Mouse (Mus musculus) E14TG2a.4 (cell line): ENCODE measurements around the gene Cd70.

Experiments
- H3K27me3 ChIP-seq: 2 replicates; pipeline ENCODE4 v1.6.1; 2014; ENCODE audit warnings: low read length, control low read depth; ENCODE audit not compliant: insufficient read depth
- H3K36me3 ChIP-seq: 2 replicates; pipeline ENCODE4 v1.6.1; 2014; ENCODE audit warnings: low read length, control low read depth; ENCODE audit not compliant: insufficient read depth
- H3K4me1 ChIP-seq: replicated peaks from 2 replicates; pipeline ENCODE4 v1.6.1; 2014; ENCODE audit warnings: low read depth, low read length, control low read depth
- H3K4me3 ChIP-seq: replicated peaks from 2 replicates; pipeline ENCODE4 v1.5.1; 2014; ENCODE audit warnings: mild to moderate bottlenecking, low read length
- H3K9me3 ChIP-seq: 2 replicates; pipeline ENCODE4 v1.6.1; 2014; ENCODE audit warnings: low read length, control low read depth
- CTCF ChIP-seq: conservative IDR thresholded peaks from 2 replicates; pipeline ENCODE4 v1.5.1; 2014; ENCODE audit warnings: low read length
- NANOG ChIP-seq: IDR thresholded peaks from 2 replicates; pipeline ENCODE4 v1.6.1; 2014; ENCODE audit warnings: borderline replicate concordance, low read length, mixed read lengths
- POU5F1 ChIP-seq: IDR thresholded peaks from 2 replicates; pipeline ENCODE4 v1.6.1; 2014; ENCODE audit warnings: low read length, borderline replicate concordance

Gene Cd70

DNA sequence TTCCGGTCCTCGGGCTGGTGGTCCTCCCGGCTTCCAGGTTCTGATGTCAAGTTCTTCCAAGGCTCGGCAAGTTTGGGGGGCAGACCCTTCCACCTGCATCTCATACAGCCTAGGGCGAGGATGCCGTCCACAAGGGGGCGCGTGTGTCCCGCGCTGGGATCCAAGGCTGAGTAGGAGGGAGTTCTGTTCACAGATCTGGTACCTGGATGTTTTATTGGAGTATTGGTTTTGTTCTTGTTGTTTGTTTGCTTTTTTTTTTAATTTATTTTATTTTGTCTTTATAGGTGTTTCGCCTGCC lies 53.0 kb downstream of the Cd70 start:
- no peaks in the 10 kb centered on the region for H3K9me3 ChIP-seq
- peaks cover 43% of the 10 kb centered on the region for H3K4me1 ChIP-seq
- H3K27me3 ChIP-seq: peaks cover 23% of the 10 kb centered on the region
- H3K4me3 ChIP-seq: peak overlapping the region; percentile 67
- TF ChIP-seq CTCF: peak; percentile 76
- no peak for TF ChIP-seq POU5F1
- TF ChIP-seq NANOG: no peak
- no peaks in the 10 kb centered on the region for H3K36me3 ChIP-seq
